Mouse (Mus musculus) thymus, adult 18-20 months (tissue): ENCODE data around the gene Bspry.
"Not testable (repeated sequence)": the region's sequence is repeated elsewhere in the genome, so short reads cannot be mapped to it uniquely, and the experiment has no call there.

Experiments
- DNase-seq, 2 experiments: peaks; one replicate each; pipeline ENCODE4 v3.0.0; 2022; ENCODE audit warnings: mixed read lengths in 2 of 2

The Bspry gene

DNA sequence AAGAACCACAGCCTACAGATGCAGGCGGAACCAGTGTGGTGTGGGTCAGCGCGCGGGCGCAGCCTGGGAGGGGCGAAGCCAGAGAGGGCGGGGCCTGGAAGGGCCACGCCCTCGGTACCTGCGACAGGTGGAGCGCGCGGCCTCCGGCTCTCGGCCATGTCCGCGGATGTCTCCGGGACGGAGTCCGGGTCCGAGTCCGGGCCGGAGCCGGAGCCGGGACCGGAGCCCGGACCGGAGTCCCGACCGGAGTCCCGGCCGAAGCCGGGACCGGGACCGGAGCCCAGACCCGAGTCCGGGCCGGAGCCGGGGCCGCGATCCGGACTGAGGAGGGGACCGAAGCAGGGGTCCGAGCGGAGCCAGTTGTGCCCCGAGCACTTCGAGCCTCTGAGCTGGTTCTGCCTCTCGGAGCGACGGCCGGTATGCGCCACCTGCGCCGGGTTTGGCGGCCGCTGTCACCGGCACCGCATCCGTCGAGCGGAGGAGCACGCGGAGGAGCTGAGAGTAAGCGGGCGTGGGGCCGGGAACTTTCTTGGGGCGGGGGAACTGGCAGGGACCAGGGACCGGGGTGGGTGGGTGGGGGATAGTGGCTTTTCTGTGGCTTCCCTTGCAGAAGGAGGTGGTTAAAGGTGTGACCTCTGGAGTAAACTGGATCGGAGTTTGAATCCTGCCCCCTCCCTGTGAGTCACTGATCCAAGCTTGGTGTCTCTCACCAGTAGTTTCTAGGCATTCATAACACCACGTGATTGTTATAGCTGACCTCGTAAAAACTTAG is at the start of gene Bspry:
TSS of gene Bspry (plus strand) at position 117 of the 772 bp plus-strand sequence.
- DNase-seq = peak; percentile 38 to 41

DNA sequence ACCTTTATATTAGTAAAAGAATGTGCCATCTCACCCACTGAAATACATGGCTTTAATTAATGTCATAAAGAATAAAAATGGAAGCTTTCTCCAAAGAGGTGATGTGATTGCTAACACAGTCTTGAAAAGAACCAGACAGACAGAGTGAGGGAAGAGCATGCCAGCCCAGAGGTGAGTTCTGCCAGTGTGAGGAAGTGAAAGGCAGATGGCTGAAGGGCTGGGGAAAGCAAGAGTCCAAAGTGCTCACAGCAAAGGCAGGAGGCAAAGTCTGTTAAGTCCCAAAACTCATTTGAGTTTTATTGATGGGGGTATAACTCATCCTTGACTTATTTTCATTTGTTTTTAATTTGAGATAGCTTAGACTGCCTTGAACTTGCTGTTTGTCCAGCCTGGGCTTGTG is 49.2 kb upstream of the Bspry start:
- no peak for DNase-seq

DNA sequence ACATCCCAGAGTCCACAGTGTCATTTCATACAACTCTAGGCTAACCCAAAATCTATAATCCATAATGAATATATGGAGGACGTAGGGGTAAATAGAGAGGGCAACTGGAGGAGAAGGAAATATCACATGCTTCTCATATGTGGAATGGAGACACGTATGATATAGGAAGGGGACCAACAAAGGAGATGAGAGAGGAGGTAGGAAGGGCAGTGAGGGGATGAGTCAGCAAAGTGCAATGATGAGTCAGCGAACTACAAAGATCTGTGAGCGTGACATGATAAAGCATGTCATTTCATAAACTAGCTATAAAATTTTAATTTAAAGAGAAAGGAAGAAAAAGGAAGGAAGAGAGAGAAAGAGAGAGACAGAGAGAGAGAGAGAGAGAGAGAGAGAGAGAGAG is 48.3 kb upstream of the Bspry start:
- DNase-seq = no peak

DNA sequence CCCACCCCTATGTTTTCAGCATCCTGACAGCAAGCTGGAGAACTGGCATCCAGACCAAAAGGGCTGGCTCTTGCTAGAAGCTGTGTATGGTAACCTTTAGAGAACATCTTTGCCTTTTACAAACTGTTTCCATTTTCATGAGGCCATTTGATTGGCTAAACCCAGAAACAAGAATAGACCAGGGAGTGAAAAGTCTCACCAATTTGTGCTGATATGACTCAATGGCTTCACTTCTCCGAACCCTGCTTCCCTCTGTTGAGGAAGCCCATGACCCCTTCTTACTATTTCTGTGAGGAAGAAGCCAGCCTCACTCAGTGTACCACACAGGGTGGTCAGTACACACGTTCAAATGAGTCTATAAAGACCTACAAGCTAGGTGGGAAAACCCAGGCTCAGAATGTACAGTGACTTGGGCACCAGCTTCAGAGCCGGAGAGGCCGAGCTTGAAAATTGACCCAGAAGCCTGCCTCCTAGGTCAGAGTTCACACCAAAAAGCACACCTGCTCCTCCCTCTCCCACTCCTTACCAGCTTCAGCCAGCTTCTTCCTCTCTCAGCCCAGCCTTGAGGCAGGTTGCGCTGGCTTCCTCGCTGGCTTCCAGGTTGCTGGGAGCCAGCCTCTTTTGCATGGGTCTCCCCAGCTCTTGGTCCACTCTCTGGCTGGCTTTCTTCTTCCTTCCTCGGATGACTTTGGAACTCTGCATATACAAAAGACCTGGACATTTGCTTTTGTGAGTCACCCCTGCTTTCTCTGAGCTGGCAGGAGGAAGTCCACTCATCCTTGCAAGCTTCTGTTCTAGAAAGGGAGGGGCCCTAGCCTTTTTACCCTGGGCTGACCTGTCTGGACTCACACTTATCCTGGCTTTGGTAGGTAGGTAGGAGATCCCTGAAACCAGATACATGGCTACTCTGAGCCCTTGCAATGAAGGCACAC is 45.6 kb upstream of the Bspry start:
- no peak for DNase-seq

DNA sequence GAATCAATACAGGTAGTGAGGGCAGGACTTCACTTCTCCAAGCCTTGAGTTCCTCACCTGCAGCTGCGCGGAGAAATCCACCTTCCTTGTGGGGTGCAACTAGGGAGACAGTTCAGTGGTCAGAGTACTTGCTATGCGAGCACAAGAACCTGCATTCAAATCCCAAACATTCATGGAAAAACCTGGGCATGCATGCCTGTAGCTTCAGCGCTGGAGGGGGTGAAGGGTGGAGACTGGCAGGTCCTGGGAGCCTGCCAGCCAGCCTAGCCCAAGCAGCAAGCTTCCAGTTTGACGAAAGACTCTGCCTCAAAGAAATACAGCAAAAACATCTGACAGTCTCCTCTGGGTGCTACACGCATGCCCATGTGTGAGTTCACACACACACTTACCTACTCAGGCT is 44.8 kb upstream of the Bspry start, which contains the start of gene Rnf183:
TSS of gene Rnf183 (minus strand) at position 172 of the 400 bp plus-strand sequence.
- DNase-seq = no peak

DNA sequence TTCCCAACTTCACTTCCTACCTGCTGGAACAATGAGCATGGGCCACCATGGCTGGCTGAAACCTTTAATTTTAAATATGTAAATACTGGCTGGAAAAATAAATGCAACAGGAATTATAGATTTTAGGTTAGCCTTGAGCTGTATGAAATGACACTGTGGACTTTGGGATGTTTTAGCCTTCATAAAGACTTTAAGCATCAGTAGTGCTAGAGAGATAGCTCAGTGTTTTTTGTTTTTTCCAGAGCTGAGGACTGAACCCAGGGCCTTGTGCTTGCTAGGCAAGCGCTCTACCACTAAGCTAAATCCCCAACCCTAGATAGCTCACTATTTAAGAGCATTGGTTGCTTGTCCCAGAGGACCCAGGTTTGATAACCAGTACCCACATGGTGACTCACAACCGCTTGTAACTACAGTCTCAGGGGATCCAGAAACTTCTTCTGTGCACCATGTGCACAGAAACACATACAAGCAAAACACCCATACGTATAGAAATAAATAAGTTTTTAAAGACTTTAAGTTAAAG is 42.5 kb upstream of the Bspry start:
- DNase-seq = no peak

DNA sequence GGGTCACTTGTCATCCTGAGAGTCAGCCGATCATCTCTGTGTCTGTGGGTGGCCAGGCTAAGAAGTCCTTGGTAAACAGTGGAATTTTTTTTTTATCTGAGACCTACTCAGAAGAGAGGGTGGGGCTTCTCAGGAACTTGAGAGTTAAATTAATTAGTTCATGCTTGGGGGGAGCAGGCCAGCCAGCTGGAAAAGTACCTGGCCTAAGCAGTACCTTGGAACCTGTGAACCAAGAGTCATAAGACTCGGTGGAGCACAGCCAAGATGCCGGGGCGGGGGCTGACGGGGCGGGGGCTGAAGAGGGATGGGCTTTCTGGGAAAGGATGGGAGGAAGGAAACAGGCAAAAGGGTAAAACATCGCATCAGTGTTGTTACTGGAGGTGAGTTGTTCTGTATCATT is 42.0 kb upstream of the Bspry start:
- DNase-seq = no peak

DNA sequence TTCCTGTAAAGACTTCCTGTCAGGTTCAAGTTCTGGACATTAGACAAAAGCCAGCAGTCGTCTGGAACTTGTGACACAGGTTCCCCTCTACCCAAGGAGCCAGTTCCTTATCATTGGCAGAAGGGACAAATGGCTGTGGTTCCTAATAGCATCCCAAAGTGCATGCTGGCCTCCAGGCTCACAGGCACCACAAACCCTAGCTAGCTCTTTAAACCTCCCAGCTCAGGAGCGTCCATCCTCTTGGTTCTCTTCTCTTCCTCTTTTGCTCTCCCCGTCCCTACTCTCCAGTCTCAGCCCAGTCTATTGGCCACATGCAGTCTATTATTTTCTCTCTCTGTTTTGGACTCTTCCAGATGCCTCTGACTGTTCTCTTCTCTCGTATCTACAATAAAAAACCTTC is 40.1 kb upstream of the Bspry start:
- DNase-seq = no peak

DNA sequence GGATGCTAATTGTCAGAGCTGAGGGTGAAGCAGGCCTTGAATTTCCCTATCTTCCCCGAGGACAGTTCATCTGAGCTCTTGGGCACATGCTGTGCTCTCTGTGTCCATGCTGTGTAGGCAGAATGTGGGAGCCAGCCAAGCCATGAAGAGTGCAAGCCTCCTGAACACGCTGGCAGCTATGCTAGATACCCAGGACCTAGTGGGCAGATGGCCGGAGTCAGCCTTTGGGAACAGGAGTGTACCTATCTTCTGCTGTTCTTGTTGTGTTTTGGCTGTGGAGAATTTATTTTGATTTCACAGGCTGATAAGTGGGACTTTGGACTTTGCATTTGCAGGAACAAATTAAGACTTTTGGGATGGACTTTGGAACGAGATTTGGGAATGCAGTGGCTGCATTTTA is 39.3 kb upstream of the Bspry start:
- no peak for DNase-seq

DNA sequence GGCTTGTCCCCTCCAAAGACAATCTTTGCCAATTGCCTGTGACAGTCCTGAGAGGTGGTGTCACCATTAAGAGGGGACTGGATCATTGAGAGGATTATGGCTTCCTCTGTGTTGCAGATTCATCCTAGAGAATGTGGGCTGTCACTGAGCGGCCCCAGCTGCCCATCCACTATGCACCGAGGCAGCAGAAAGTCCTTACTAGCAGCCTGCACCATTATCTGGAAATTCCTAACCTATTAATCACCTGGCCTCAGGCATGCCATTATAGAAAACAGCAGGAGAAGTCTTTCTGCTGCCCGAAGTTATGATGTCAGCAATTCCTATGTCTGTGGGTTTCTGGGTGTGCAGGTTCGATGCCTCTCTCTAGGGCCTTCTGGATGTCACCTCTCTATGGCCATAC is 38.9 kb upstream of the Bspry start:
- DNase-seq = no peak

DNA sequence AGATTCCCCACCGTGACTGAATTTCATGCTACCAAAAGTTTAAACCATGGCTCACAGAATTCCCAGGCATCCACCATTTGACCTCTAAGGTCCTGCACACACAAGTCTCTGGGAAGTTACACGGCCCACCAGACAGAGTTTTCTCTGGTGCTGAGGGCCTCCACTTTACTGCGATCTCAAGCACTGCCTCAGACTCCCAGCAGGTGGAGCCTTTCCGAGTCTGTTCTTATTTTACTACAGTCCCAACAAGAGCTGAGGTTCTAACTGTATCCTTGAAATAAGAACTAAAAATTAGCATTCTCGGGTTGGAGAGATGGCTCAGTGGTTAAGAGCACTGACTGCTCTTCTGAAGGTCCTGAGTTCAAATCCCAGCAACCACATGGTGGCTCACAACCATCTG is 24.9 kb upstream of the Bspry start:
- DNase-seq = no peak

DNA sequence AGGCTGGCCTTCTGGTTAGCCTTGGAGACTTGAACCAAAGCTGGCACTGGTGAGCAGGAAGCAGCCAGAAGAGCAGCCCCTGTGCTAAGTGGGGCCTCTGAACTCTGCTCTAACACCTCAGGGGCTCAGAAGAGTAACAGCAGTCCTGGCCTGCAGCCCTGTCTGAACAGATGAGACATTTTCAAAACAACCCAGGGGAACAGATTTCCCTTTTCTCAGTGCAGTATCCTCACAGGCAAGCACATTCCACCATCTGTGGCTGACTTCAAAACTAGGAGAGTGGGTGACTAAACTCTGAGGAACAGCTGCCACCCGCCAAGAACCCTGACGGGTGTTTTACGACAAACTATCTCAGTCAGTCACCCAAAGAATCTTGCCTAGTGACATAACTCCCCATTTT is 20.8 kb upstream of the Bspry start:
- no peak for DNase-seq

DNA sequence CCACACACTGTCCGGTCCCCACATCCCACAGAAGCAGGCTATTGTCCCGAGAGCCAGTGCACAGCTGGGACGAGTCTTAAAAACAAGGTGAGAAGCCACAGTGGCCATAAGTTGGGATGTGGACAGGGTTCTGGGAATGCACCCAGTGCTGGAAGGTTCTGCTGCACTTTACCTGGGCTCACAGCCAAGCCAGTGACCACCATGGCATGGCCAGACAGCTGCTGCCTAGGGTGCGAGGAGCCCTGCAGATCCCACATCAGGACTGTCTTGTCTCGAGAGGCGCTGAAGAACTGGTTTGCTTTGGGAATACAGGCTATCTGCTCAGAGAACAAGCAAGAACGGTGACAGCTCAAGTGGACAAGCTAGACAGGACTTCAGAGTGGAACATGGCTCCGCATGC is 19.5 kb upstream of the Bspry start:
- no peak for DNase-seq

DNA sequence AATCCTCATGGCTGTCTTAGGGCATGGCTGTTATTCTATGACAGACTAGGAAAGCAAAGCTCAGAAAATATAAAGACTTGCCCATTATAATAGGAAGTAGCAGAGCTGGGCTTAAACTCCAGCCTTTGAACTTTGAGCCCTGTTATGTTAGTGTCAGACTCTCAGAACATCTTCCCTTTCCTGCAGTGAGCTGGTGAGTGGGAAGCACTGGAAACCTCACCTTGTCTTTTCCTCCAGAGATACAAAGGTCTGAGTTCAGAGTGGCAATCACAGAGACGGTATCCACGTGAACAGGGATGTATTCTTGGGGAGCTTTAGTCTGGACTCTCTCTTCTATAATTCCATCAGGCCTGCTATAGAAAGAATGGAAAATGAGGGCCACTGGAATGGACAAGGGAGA is 16.7 kb upstream of the Bspry start:
- no peak for DNase-seq

DNA sequence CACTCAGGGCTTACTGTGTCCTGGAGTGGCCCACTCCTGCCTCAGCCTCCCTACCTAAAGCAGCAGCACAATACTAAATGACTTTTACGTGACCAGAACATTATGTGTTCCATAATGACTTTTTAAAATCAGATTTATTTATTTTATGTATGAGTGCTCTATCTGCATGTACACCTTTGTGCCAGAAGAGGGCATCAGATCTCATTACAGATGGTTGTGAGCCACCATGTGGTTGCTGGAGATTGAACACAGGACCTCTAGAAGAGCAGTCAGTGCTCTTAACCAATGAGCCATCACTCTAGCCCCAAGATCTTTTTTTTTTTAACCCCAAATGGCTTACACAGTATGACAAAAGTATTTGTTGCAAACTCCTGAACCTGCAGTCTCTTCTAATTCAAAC is 11.7 kb upstream of the Bspry start:
- DNase-seq = no peak

DNA sequence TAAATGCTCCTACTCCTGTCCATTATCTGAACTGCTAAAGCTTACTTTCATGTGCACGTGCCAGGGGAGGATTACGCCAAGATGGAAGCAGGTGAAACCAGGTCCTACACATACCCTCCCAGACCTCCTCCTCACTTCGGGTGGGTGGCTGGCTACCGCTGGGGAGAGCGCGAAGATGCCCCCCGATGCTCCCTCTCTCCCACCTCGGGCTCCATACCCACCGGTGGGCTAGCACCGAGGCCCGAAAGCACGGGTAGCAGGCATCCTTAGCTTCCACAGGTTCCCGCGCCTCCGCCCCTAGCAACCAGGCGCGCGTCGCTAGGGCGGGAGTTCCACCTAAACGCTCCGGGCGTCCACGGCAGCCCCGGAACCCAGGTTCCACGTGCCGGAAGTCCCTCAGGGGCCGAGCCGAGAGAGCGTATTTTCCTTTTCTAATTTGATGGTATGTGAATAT is 9.2 kb upstream of the Bspry start, which contains the start of gene Wdr31:
TSS of gene Wdr31 (minus strand) at position 299 of the 454 bp plus-strand sequence.
- peak; percentile 58 to 60 for DNase-seq

DNA sequence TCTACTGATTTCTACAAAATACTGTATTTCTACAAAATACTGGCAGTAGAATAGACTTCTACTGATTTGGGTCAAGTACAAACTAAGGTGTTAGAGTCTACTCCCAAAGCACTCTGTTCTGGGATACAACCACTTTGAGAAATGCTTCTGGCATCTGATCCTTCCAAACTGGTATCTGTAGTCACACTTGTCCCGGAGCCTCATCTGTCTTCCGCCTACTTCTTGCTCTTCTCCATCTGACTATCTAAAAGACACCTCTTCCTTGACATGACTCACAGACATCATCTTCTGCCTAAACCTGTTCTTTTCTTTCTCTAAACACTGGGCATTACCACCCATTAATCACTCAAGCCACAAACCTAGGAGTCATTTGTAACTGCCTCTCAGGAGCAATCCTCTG is 7.8 kb upstream of the Bspry start:
- no peak for DNase-seq

DNA sequence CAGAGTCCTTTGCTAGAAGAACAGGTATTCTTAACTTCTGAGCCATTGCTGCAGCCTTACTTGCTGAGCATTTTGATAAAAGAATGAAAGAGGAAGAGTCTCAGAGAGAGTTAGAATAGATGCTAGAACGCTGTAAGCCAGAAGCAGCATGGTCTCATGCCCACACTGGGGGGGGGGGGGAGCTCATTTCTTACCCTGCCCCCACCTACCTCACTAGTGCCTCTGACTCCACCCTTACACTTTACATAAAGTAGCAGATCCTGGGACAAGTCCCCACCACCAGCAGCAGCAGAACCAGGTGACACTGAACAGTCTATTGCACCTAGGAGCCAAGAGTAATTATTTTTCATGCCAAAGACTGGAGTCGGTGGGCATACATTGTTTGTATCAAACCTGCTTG is 4.7 kb upstream of the Bspry start:
- DNase-seq = no peak

DNA sequence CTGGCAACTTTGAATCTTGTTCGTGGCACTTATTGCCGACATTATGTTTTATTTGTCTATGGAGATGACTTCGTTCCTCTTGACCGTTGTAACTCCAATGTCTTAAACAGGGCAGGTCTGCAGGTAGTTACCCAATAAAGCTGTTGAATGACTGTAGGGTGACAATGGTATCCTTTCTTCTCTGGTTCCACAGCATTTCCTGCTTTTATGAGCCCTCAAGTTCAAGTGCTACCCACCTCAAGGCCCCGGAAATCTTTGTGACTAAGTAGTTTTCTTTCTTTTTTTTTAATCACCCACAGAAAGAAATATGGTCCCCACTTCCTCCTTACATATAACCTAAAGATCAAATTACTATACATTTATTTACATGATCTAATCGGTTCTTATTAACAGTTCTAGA is 4.1 kb upstream of the Bspry start:
- no peak for DNase-seq

DNA sequence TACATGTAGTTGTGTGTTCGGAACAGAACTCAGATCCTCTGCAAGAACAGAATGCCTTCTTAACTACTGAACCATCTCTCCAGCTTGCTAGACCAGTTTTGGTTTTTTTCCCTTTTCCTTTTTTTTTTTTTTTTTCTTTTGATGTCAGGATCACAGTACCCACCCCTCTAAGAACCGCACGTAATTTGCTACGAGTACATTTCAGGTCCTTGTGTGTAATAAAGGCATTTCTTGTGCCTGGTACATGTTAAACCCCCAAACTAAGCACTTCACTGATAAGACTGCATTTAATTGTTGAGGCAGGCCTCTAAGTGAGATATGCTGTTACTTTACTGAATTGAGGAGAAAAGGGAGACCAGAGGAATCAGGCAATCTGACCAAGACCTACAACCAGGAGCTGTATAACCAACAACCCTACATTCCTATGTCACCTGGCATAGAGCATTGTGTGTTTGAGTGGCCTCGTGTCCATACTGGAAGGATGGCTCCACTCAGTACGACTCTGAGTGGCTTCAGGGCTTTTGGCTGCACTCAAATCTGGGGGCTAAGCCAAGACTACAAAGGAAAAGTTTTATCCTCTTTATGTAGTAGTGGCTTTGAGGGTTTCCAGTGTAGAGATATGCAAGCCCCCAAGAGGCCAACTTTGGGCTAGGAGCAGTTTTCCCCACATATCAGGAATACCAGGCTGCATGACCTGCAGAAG is 2.2 kb upstream of the Bspry start:
- no peak for DNase-seq

DNA sequence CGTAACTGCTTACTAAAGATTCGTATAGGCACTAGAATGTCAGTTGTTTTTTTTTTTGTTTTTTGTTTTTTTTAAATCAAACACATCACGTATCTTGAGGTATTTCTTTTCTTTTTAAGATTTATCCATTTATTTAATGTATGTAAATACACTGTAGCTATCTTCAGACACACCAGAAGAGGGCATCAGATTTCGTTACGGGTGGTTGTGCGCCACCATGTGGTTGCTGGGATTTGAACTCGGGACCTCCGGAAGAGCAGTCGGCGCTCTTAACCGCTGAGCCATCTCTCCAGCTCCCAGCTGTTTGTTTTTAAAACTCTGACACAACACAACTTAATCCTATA is 288 bp upstream of the Bspry start:
- DNase-seq = not testable (repeated sequence)

DNA sequence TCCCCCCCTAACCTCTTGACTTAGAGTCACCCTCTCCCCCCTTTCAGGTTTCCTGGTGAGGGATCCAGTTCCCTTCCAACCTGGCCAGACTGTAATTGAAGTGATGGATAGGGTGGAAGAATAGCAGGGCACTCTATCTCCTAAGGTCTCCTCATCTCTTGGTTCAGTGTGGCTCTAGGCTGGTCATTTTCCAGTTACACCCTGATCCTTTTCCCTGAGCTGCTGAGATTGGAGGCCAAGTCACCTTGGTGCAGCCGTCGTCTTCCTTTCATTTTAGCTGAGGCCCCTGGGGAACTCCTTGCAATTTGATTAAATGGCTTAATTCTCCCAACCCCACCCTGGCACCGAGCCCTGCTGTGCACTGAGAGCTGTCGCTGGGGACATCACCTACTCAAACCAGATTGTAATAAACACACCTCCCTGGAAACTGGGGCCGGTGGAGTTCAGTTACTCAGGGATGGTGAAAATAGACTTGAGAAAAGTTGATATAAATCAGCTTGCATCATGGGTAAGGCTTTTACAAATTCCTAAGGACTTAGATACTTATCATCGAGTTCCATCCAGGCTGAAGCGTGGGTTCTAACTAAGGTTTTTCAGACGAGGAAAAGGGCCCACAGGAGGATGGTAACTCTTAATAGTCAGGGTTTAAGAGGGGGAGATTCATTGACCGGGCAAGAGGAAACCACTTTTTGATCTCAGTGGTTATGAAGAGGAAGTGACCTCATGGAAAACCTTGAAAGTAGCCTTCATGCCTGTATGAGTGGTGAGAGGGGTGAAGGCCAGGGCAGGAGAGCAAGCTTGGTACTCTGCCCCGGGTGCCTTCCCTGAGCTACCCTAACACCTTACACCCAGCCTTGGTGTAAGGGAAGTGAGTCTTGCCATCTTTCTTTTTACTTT is 1.1 kb downstream of the Bspry start:
- no peak for DNase-seq
